In the genomic region with DNA sequence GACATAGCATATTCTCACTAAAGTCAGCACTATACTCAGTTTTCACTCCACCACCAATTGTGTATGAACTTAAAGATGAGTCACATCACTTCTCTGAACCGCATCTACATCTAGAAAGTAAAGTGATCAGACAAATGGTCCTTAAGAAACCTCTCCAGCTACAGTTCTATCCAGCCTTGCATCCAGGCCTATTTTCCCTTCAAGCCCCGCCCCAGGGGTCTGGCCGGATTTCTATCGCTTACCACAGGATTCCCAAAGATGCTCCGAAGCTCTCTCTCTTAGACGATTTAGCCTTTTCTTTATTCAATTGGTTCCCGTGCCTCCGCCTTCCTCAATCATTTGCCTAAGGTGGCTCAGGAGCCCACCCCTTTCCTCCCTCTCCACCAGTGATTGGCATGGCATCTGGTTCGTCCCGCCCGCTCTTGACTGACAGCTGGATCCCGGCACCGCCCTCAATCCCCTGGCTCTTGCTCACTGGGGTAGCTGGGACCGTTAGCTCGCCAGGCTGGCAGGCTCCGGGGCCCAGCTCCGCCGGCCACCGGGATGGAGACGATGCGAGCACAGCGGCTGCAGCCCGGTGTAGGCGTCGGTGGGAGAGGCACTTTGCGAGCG, we compare ENCODE assay signal across 8 mouse cellular contexts. TPM values are rescaled to one million over a fixed set of nuclear protein-coding genes. Genes with fewer than 3 reads are reported as not detected.
DNase-seq lines count a peak whose midpoint lies in the region; ATAC-seq lines count a peak whose summit lies in the region.

A gene (plus strand): TSS at position 511 of the 612 bp plus-strand sequence.

- peak within 1 kb of the TSS; percentile 78 for H3K9ac ChIP-seq in intestine, embryonic 16.5 days (ENCODE audit: low read depth, low read length)
- peak within 1 kb of the TSS; percentile 98 for H3K9ac ChIP-seq in midbrain, embryonic 12.5 days (replicated peaks)

- H3K27me3 ChIP-seq in intestine, embryonic 16.5 days (replicated peaks; ENCODE audit: control insufficient read depth, insufficient read depth, low read length) = peaks cover 20% of the 10 kb centered on the region
- peaks cover 31% of the 10 kb centered on the region for H3K27me3 ChIP-seq in limb, embryonic 10.5 days (ENCODE audit: low read depth, poor library complexity, severe bottlenecking)
- H3K27me3 ChIP-seq in midbrain, embryonic 12.5 days = peaks cover 23% of the 10 kb centered on the region

- H3K4me1 ChIP-seq in intestine, embryonic 16.5 days (ENCODE audit: control insufficient read depth, insufficient read depth, low read length) = peaks cover 29% of the 10 kb centered on the region
- peaks cover 70% of the 10 kb centered on the region for H3K4me1 ChIP-seq in limb, embryonic 10.5 days
- peaks cover 71% of the 10 kb centered on the region for H3K4me1 ChIP-seq in midbrain, embryonic 12.5 days

- no peaks in the 10 kb centered on the region for H3K36me3 ChIP-seq in intestine, embryonic 16.5 days (ENCODE audit: control insufficient read depth, insufficient read depth, low read length)
- H3K36me3 ChIP-seq in limb, embryonic 10.5 days = peaks cover 21% of the 10 kb centered on the region
- peaks cover 7% of the 10 kb centered on the region for H3K36me3 ChIP-seq in midbrain, embryonic 12.5 days

- peak within 1 kb of the TSS; percentile 95 for H3K27ac ChIP-seq in intestine, embryonic 16.5 days (ENCODE audit: low read length)
- H3K27ac ChIP-seq in limb, embryonic 10.5 days = peak within 1 kb of the TSS; percentile 97
- H3K27ac ChIP-seq in midbrain, embryonic 12.5 days (replicated peaks) = peak within 1 kb of the TSS; percentile 97

- peak; percentile 91 for ATAC-seq in intestine, embryonic 16.5 days
- ATAC-seq in midbrain, embryonic 12.5 days (ENCODE audit: low FRiP score, low read depth) = peak; percentile 94
- ATAC-seq in erythroid progenitor cell, adult 5-6 weeks (replicated peaks; ENCODE audit: low FRiP score, poor library complexity, severe bottlenecking) = no peak

- H3K4me2 ChIP-seq in intestine, embryonic 16.5 days (ENCODE audit: low read depth, low read length) = peak within 1 kb of the TSS; percentile 72
- H3K4me2 ChIP-seq in midbrain, embryonic 12.5 days (replicated peaks) = peak within 1 kb of the TSS; percentile 70

- H3K4me3 ChIP-seq in intestine, embryonic 16.5 days (ENCODE audit: low read length) = peak within 1 kb of the TSS; percentile 66
- H3K4me3 ChIP-seq in limb, embryonic 10.5 days = peak within 1 kb of the TSS; percentile 92
- H3K4me3 ChIP-seq in midbrain, embryonic 12.5 days = peak within 1 kb of the TSS; percentile 95

- H3K9me3 ChIP-seq in intestine, embryonic 16.5 days (ENCODE audit: control insufficient read depth, low read length) = no peaks in the 10 kb centered on the region
- no peaks in the 10 kb centered on the region for H3K9me3 ChIP-seq in limb, embryonic 10.5 days (replicated peaks)
- no peaks in the 10 kb centered on the region for H3K9me3 ChIP-seq in midbrain, embryonic 12.5 days

- DNase-seq in adrenal gland, postnatal 10 days = peak; percentile 94
- DNase-seq in embryo, embryonic 9.5 days (ENCODE audit: extremely low spot score) = peak; percentile 92
- no peak for DNase-seq in gonadal fat pad, adult 2 months (ENCODE audit: low read depth)
- DNase-seq in limb, embryonic 10.5 days (ENCODE audit: low spot score) = peak; percentile 93
- peak; percentile 92 for DNase-seq in skeletal muscle tissue, adult 2 months (ENCODE audit: low read depth, low spot score)

- under 1% methylated on average over 27 of the region's 27 CpGs for WGBS in intestine, embryonic 16.5 days
- under 1% methylated on average over 27 of the region's 27 CpGs for WGBS in limb, embryonic 10.5 days
- WGBS in midbrain, embryonic 12.5 days = 2% methylated on average over 27 of the region's 27 CpGs

RNA-seq across cellular contexts. Expression of the gene that starts here (rescaled TPM):
- 10 to 100 TPM; 33.3 to 42.6 TPM for total RNA-seq in adrenal gland, postnatal 10 days (2021)
- 20.6 and 21.5 TPM in 2 replicates for polyA plus RNA-seq in gonadal fat pad, adult 2 months (2012; rRNA removed)
- 4.8 TPM in 2 replicates for polyA plus RNA-seq in intestine, embryonic 16.5 days (2015; fragmentation: Nextera tagmentation; extraction: Ambion mirVana)
- polyA plus RNA-seq in limb, embryonic 10.5 days (2016; fragmentation: Nextera tagmentation; extraction: Ambion mirVana) = 3.6 and 4.5 TPM in 2 replicates
- 5.6 and 6.8 TPM in 2 replicates for polyA plus RNA-seq in midbrain, embryonic 12.5 days (2016; fragmentation: Nextera tagmentation; extraction: Ambion mirVana)
- not detected in 2 replicates for total RNA-seq in erythroid progenitor cell, adult 5-6 weeks (2015; ENCODE audit: low replicate concordance)
- total RNA-seq in erythroid progenitor cell, adult 5-6 weeks (2017; ENCODE audit: low replicate concordance) = 0.13 TPM in 1 of 2 replicates, not detected in the other

Comparison
In these comparisons a context has a peak if more than half of its experiments do, and no peak if none do; other contexts are left out.
1. RNA of the gene that starts here (total RNA-seq): 33.3 to 42.6 TPM in adrenal gland, postnatal 10 days; 0.13 TPM in erythroid progenitor cell, adult 5-6 weeks; every median in the first group is over 10 times any median in the second.
2. Peak in every context shown above with its lines, with median percentiles within 50 percentile points of each other: H3K27ac ChIP-seq and H3K4me3 ChIP-seq.